Mouse (Mus musculus): ENCODE results near the gene Ldlr. TPM values are rescaled to one million over a fixed set of nuclear protein-coding genes. Genes with fewer than 3 reads are reported as not detected.

Gene Ldlr
- total and polyA plus RNA-seq, 3 experiments = 69.1 to 90.6 TPM; not detected in 1

GRCm38 (mm10) chr9:21767896-21768295 is 44.6 kb downstream of the Ldlr start:
- no peak for TF ChIP-seq EP300 (IDR thresholded peaks at IDR 0.05; ENCODE audit: low read depth in 1 of 2, low read length in 2 of 2)
- TF ChIP-seq UBTF (IDR thresholded peaks at IDR 0.05; ENCODE audit: borderline replicate concordance, insufficient read depth, low read depth, low read length) = no peak
- TF ChIP-seq ETS1 (IDR thresholded peaks at IDR 0.05; ENCODE audit: low read depth, low read length) = no peak
- no peak for TF ChIP-seq HCFC1 (IDR thresholded peaks at IDR 0.05; ENCODE audit: low read depth, low read length)
- no peak for TF ChIP-seq GATA1 (IDR thresholded peaks at IDR 0.05; ENCODE audit: low read depth, low read length)
- TF ChIP-seq ZMIZ1 (IDR thresholded peaks at IDR 0.05; ENCODE audit: low read depth, low read length) = no peak
- no peak for TF ChIP-seq TBP (IDR thresholded peaks at IDR 0.05; ENCODE audit: low read depth, low read length)
- Histone ChIP-seq H3K9me3 (replicated peaks; ENCODE audit: insufficient read depth, low read length) (no peaks in the 10 kb centered on the region), H3K27ac (ENCODE audit: control insufficient read depth, low read depth, low read length) (no peak overlapping the region), H3K27me3 (ENCODE audit: control insufficient read depth in 1 of 2, insufficient read depth in 2 of 2, low read length in 2 of 2) (no peaks in the 10 kb centered on the region), H3K79me2 (ENCODE audit: control insufficient read depth, insufficient read depth, low read length, poor library complexity) (no peaks in the 10 kb centered on the region), H3K4me3 (ENCODE audit: control insufficient read depth in 1 of 2, insufficient read depth in 1 of 2, low read depth in 2 of 2, low read length in 2 of 2) (no peak overlapping the region), H3K9ac (ENCODE audit: control insufficient read depth, low read depth, low read length, poor library complexity, severe bottlenecking) (no peak overlapping the region), H3K4me1 (ENCODE audit: control insufficient read depth in 1 of 2, insufficient read depth in 2 of 2, low read length in 2 of 2) (no peaks in the 10 kb centered on the region), H3K36me3 (ENCODE audit: control insufficient read depth in 1 of 2, insufficient read depth in 2 of 2, low read length in 2 of 2) (no peaks in the 10 kb centered on the region)
- DNase-seq (ENCODE audit: low read depth, low spot score) = no peak

GRCm38 (mm10) chr9:21768511-21769411 is 45.5 kb downstream of the Ldlr start:
- H3K27ac ChIP-seq (ENCODE audit: control insufficient read depth, low read depth, low read length) = no peak overlapping the region
- H3K27me3 ChIP-seq (ENCODE audit: control insufficient read depth in 1 of 2, insufficient read depth in 2 of 2, low read length in 2 of 2) = no peaks in the 10 kb centered on the region
- H3K9me3 ChIP-seq (replicated peaks; ENCODE audit: insufficient read depth, low read length) = no peaks in the 10 kb centered on the region
- no peak overlapping the region for H3K4me3 ChIP-seq (ENCODE audit: control insufficient read depth in 1 of 2, insufficient read depth in 1 of 2, low read depth in 2 of 2, low read length in 2 of 2)
- DNase-seq (ENCODE audit: low read depth, low spot score) = no peak
- no peaks in the 10 kb centered on the region for H3K4me1 ChIP-seq (ENCODE audit: control insufficient read depth in 1 of 2, insufficient read depth in 2 of 2, low read length in 2 of 2)
- TF ChIP-seq CHD2 (IDR thresholded peaks at IDR 0.05; ENCODE audit: low read length) (no peak), SIN3A (IDR thresholded peaks at IDR 0.05; ENCODE audit: low read length) (no peak), TAL1 (IDR thresholded peaks at IDR 0.05; ENCODE audit: low read length) (0 out of 2 replicates have a peak, but pooled peaks have one; percentile 3)
- no peak overlapping the region for H3K9ac ChIP-seq (ENCODE audit: control insufficient read depth, low read depth, low read length, poor library complexity, severe bottlenecking)
- H3K79me2 ChIP-seq (ENCODE audit: control insufficient read depth, insufficient read depth, low read length, poor library complexity) = no peaks in the 10 kb centered on the region
- no peaks in the 10 kb centered on the region for H3K36me3 ChIP-seq (ENCODE audit: control insufficient read depth in 1 of 2, insufficient read depth in 2 of 2, low read length in 2 of 2)

DNA sequence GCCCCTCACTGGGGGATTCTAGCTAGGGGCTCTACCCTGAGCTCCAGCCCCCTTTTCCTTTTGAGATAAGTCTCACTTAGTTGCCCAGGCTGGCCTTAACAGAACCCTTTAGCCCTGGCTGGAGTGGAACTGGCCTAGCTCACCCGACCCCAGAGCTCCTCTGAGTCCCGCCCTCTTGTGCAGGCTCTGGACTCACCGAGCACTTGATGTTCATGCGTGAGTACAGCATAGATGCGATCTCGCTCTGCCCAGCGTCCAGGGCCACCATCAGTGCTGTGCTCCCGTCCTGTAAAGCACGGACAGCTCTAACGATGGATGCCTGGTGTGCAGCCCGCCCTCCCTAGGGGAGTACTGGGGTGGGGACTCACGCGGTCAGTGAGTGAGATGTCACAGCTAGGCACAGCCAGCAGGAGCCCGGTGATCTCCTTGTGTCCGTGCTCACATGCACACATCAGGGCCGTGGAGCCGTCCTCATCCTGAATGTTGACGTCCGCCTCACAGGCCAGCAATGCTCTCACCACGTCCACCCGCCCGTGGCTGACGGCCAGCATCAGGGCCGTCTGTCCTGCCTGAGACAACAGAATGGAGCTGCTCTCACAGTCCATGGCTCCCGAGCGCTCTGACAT is 46.4 kb downstream of the Ldlr start:
- H3K27ac ChIP-seq (ENCODE audit: control insufficient read depth, low read depth, low read length) = no peak overlapping the region
- no peaks in the 10 kb centered on the region for H3K9me3 ChIP-seq (replicated peaks; ENCODE audit: insufficient read depth, low read length)
- TF ChIP-seq NELFE (IDR thresholded peaks at IDR 0.05; ENCODE audit: low read depth, low read length) (no peak), ZC3H11A (IDR thresholded peaks at IDR 0.05; ENCODE audit: low read depth, low read length) (no peak), MAX (IDR thresholded peaks at IDR 0.05; ENCODE audit: low read length) (no peak), ZMIZ1 (IDR thresholded peaks at IDR 0.05; ENCODE audit: low read depth, low read length) (no peak), ELF1 (IDR thresholded peaks at IDR 0.05; ENCODE audit: low read depth, low read length) (no peak), ETS1 (IDR thresholded peaks at IDR 0.05; ENCODE audit: low read depth, low read length) (no peak), MXI1 (IDR thresholded peaks at IDR 0.05; ENCODE audit: low read depth, low read length) (no peak), UBTF (IDR thresholded peaks at IDR 0.05; ENCODE audit: borderline replicate concordance, insufficient read depth, low read depth, low read length) (no peak), TBP (IDR thresholded peaks at IDR 0.05; ENCODE audit: low read depth, low read length) (no peak), MEF2A (IDR thresholded peaks at IDR 0.05; ENCODE audit: extremely low read depth, insufficient replicate concordance, low read depth, low read length, poor library complexity, severe bottlenecking) (no peak), SMC3 (IDR thresholded peaks at IDR 0.05; ENCODE audit: low read depth, low read length) (no peak), POLR2A (IDR thresholded peaks at IDR 0.05; ENCODE audit: control insufficient read depth in 1 of 2, insufficient read depth in 1 of 2, low read depth in 1 of 2, low read length in 2 of 2, poor library complexity in 1 of 2) (no peak), HCFC1 (IDR thresholded peaks at IDR 0.05; ENCODE audit: low read depth, low read length) (no peak), USF2 (IDR thresholded peaks at IDR 0.05; ENCODE audit: borderline replicate concordance in 1 of 2, insufficient read depth in 1 of 2, low read depth in 1 of 2, low read length in 2 of 2) (no peak)
- H3K36me3 ChIP-seq (ENCODE audit: control insufficient read depth in 1 of 2, insufficient read depth in 2 of 2, low read length in 2 of 2) = no peaks in the 10 kb centered on the region
- no peak overlapping the region for H3K4me3 ChIP-seq (ENCODE audit: control insufficient read depth in 1 of 2, insufficient read depth in 1 of 2, low read depth in 2 of 2, low read length in 2 of 2)
- H3K79me2 ChIP-seq (ENCODE audit: control insufficient read depth, insufficient read depth, low read length, poor library complexity) = no peaks in the 10 kb centered on the region
- no peak for DNase-seq (ENCODE audit: low read depth, low spot score)
- H3K27me3 ChIP-seq (ENCODE audit: control insufficient read depth in 1 of 2, insufficient read depth in 2 of 2, low read length in 2 of 2) = no peaks in the 10 kb centered on the region
- H3K4me1 ChIP-seq (ENCODE audit: control insufficient read depth in 1 of 2, insufficient read depth in 2 of 2, low read length in 2 of 2) = peaks cover 0 to under 1% of the 10 kb centered on the region in 2 experiments; a peak in 1 of 4 replicates
- H3K9ac ChIP-seq (ENCODE audit: control insufficient read depth, low read depth, low read length, poor library complexity, severe bottlenecking) = no peak overlapping the region

All from MEL (cell line).